In the genomic region with DNA sequence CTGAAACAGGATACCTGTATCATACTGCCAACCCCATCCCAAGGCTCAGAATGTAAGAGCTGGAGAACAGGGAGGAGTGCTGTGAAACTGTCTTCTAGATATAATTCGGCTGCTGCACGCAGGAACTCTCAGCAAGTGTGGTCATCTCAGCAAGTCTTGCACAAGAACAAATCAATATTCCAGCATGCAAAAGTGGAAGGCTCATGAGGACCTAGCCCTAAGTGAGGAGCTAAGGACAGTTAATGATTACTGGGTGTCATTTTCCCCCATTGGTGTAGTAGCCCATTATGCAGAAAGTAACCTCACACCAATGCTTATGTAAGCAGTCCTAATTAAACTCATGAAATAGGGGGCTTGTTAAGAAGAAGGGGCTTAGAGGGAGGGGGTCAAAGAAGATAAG, we compare ENCODE assay signal across 23 mouse cellular contexts.
"Had no signal": no experiment of that assay in that cellular context is flagged by ENCODE, and none has a peak within 500 bp of the region (broad histone marks: within the 10 kb centered on the region; RNA-seq: fewer than 3 reads in every experiment).

No protein-coding gene starts in this region.

- DNase-seq: gastrocnemius, adult 2 months; gastrocnemius, postnatal 14 days; gastrocnemius, postnatal 36 days; heart, adult 18-20 months; heart, postnatal 10 days; heart, postnatal 36 days; kidney, adult 11 months; kidney, adult 2 months; kidney, adult 9 months; kidney, postnatal 14 days; kidney, postnatal 36 days; liver, embryonic 13.5 days; lung, adult 18-20 months had no signal

- H3K9ac ChIP-seq: heart, embryonic 12.5 days; hindbrain, embryonic 13.5 days; hindbrain, embryonic 15.5 days; kidney, embryonic 15.5 days; limb, embryonic 12.5 days; liver, embryonic 13.5 days had no signal

- H3K4me1 ChIP-seq: hindbrain, embryonic 13.5 days; hindbrain, embryonic 15.5 days; kidney, embryonic 15.5 days; limb, embryonic 10.5 days; limb, embryonic 12.5 days; liver, embryonic 13.5 days had no signal

- H3K9me3 ChIP-seq: heart, embryonic 10.5 days; heart, embryonic 12.5 days; hindbrain, embryonic 13.5 days; hindbrain, embryonic 15.5 days; kidney, embryonic 15.5 days; limb, embryonic 10.5 days; limb, embryonic 12.5 days; liver, embryonic 13.5 days had no signal

- H3K27ac ChIP-seq: gastrocnemius, adult 2 months; heart, embryonic 10.5 days; hindbrain, embryonic 13.5 days; hindbrain, embryonic 15.5 days; hindbrain, postnatal 0 days; kidney, embryonic 15.5 days; kidney, postnatal 0 days; left cerebral cortex, adult 2 months; limb, embryonic 10.5 days; limb, embryonic 12.5 days; liver, embryonic 13.5 days had no signal

- ATAC-seq: hindbrain, postnatal 0 days had no signal

- H3K27me3 ChIP-seq: heart, embryonic 12.5 days; hindbrain, embryonic 13.5 days; hindbrain, embryonic 15.5 days; kidney, embryonic 15.5 days; limb, embryonic 12.5 days; liver, embryonic 13.5 days had no signal

- H3K4me2 ChIP-seq: heart, embryonic 12.5 days; hindbrain, embryonic 13.5 days; hindbrain, embryonic 15.5 days; kidney, embryonic 15.5 days; limb, embryonic 12.5 days; liver, embryonic 13.5 days had no signal

- H3K4me3 ChIP-seq: gastrocnemius, adult 2 months; heart, embryonic 10.5 days; heart, embryonic 12.5 days; hindbrain, embryonic 13.5 days; hindbrain, embryonic 15.5 days; kidney, embryonic 15.5 days; left cerebral cortex, adult 2 months; limb, embryonic 10.5 days; limb, embryonic 12.5 days; liver, embryonic 13.5 days had no signal
